Mouse (Mus musculus) mouse trophoblast stem cell (cell line): Measurements from ENCODE around the gene Dnaic2.

Source experiments
- in situ Hi-C, 2 experiments: fragments of 300-500 bp; cut with MseI, MboI; formaldehyde crosslinking; loops; 2 replicates in 1 of 2; 3 replicates in 1 of 2; pipeline ENCODE4 v1.15.1; 2025

The Dnaic2 gene

GRCm38 (mm10) chr11:114702311-114702995 lies 24.8 kb upstream of the Dnaic2 start:
- in situ Hi-C loops = no loop called here

GRCm38 (mm10) chr11:114702996-114703361 lies 24.2 kb upstream of the Dnaic2 start:
- in situ Hi-C loops = no loop called here

- in situ Hi-C loops = no loop called here
Observed at GRCm38 (mm10) chr11:114704071-114704913, 22.9 kb upstream of the Dnaic2 start.

- in situ Hi-C loops = no loop called here
Observed at GRCm38 (mm10) chr11:114706358-114706757, 20.9 kb upstream of the Dnaic2 start.

GRCm38 (mm10) chr11:114711393-114711792 lies 15.8 kb upstream of the Dnaic2 start:
- in situ Hi-C loops = no loop called here

- in situ Hi-C loops = no loop called here
Observed at GRCm38 (mm10) chr11:114711861-114712260, 15.3 kb upstream of the Dnaic2 start.

- in situ Hi-C loops = no loop called here
Observed at GRCm38 (mm10) chr11:114714526-114714925, 12.7 kb upstream of the Dnaic2 start.

- in situ Hi-C loops = no loop called here
Observed at GRCm38 (mm10) chr11:114715531-114715930, 11.7 kb upstream of the Dnaic2 start.

- in situ Hi-C loops = no loop called here
Observed at GRCm38 (mm10) chr11:114720535-114720934, 6.7 kb upstream of the Dnaic2 start.

GRCm38 (mm10) chr11:114722438-114722837 lies 4.8 kb upstream of the Dnaic2 start:
- in situ Hi-C loops = no loop called here

GRCm38 (mm10) chr11:114723030-114723429 lies 4.2 kb upstream of the Dnaic2 start:
- in situ Hi-C loops = no loop called here

GRCm38 (mm10) chr11:114724787-114725590 lies 2.2 kb upstream of the Dnaic2 start:
- in situ Hi-C loops = no loop called here

GRCm38 (mm10) chr11:114727826-114728186 lies 598 bp downstream of the Dnaic2 start:
- in situ Hi-C loops = no loop called here

GRCm38 (mm10) chr11:114728333-114728732 lies 1.1 kb downstream of the Dnaic2 start:
- in situ Hi-C loops = no loop called here

- in situ Hi-C loops = loop anchor here in 1 of 2 experiments (10.0 kb wide), 1 partner anchor 55 kb away; no protein-coding TSS in a partner anchor
Observed at GRCm38 (mm10) chr11:114729832-114730363, 2.7 kb downstream of the Dnaic2 start.

- in situ Hi-C loops = loop anchor here in 1 of 2 experiments (10.0 kb wide), 1 partner anchor 53 kb away; no protein-coding TSS in a partner anchor
Observed at GRCm38 (mm10) chr11:114731711-114732110, 4.5 kb downstream of the Dnaic2 start.

- in situ Hi-C loops = loop anchor here in 1 of 2 experiments (10.0 kb wide), 1 partner anchor 52 kb away; no protein-coding TSS in a partner anchor
Observed at GRCm38 (mm10) chr11:114732890-114733289, 5.7 kb downstream of the Dnaic2 start.

- in situ Hi-C loops = loop anchor here in 1 of 2 experiments (10.0 kb wide), 1 partner anchor 49 kb away; no protein-coding TSS in a partner anchor
Observed at GRCm38 (mm10) chr11:114736111-114736510, 8.9 kb downstream of the Dnaic2 start.

GRCm38 (mm10) chr11:114736913-114737624 lies 9.9 kb downstream of the Dnaic2 start:
- in situ Hi-C loops = loop anchor here in 1 of 2 experiments (10.0 kb wide), 1 partner anchor 48 kb away; no protein-coding TSS in a partner anchor

GRCm38 (mm10) chr11:114740598-114740997 lies 13.4 kb downstream of the Dnaic2 start:
- in situ Hi-C loops = loop anchor here (5.0 to 10.0 kb wide), 2 partner anchors 172 to 174 kb away; no protein-coding TSS in a partner anchor

GRCm38 (mm10) chr11:114741451-114741850 lies 14.2 kb downstream of the Dnaic2 start:
- in situ Hi-C loops = loop anchor here (5.0 to 10.0 kb wide), 2 partner anchors 171 to 173 kb away; no protein-coding TSS in a partner anchor
